Mouse (Mus musculus) heart, adult 8-10 months (tissue): ENCODE results near the gene Olfr360. TPM values are rescaled to one million over a fixed set of nuclear protein-coding genes. Genes with fewer than 3 reads are reported as not detected.
"Not testable (repeated sequence)": the region's sequence is repeated elsewhere in the genome, so short reads cannot be mapped to it uniquely, and the experiment has no call there.

Source experiments
- DNase-seq: peaks from one replicate; pipeline ENCODE4 v3.0.0; 2022; ENCODE audit warnings: low spot score
- total RNA-seq, 4 experiments: library from RNA; stranded (reverse); gene quantifications; 2 replicates each; pipeline ENCODE4 v1.2.4; 2022

Olfr360 gene
- not detected for total RNA-seq

DNA sequence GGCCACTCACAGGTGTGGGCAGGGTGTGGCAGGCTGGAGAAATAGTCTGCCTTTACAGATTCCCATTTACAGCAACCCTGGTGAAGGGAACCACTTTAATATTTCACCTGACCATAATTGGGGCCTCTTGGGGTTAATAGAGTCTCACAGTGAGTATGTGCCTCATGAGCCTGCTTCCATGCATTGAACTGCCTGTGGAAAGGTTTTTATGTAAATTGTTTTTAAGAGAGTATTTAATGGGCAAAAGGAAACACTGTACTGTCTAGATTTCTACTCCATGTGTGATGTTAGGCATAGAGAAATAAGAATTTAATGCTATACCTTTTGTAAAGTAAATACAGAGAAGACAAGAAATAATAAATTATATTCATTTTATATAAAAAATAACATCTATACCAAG, at the start of gene Olfr360:
TSS of gene Olfr360 (plus strand) at position 301 of the 400 bp plus-strand sequence.
- no peak for DNase-seq

DNA sequence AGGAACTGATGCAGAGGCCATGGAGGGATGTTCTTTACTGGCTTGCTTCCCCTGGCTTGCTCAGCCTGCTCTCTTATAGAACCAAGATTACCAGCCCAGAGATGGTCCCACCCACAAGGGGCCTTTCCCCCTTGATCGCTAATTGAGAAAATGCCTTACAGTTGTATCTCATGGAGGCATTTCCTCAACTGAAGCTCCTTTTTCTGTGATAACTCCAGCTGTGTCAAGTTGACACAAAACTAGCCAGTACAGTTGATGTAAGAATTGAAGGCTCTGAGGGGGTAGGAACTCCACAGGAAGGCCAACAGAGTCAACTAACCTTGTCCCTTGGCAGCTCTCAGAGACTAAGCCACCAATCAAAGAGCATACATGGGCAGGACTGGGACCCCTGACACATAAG, 23.6 kb downstream of the Olfr360 start, which contains the start of gene Olfr361:
TSS of gene Olfr361 (minus strand) at position 101 of the 400 bp plus-strand sequence.
- DNase-seq: not testable (repeated sequence)

DNA sequence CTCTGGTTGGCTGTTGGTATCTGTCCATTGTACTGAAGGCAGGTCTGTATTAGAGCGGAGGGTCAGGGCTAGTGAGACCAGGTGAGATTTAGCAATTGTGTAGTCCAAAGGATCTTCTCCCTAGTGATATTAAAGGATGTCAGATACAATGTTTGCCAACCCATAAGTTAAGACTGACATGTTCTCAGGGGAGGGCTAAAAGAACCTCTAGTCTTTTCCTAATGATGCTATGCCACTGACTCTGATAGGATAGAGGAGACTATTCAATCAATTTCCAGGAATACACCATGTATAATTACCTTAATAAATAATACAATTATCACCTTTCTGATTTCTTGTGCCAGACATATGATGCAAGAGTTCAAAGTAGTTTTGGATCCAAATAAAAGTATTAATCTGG, 52.3 kb downstream of the Olfr360 start, which contains the start of gene Olfr362:
TSS of gene Olfr362 (minus strand) at position 101 of the 400 bp plus-strand sequence.
- no peak for DNase-seq

Other genes starting within 250 kb of the Olfr360 start
- gene Olfr3, start 248.7 kb upstream of the Olfr360 start, total RNA-seq: not detected
- gene Olfr350, start 219.4 kb upstream of the Olfr360 start, total RNA-seq: not detected
- gene Olfr351, start 203.1 kb upstream of the Olfr360 start, total RNA-seq: not detected
- not detected for gene Olfr352, start 197.3 kb upstream of the Olfr360 start, total RNA-seq
- not detected for gene Olfr353, start 172.8 kb upstream of the Olfr360 start, total RNA-seq
- gene Olfr354, start 160.1 kb upstream of the Olfr360 start, total RNA-seq: not detected
- not detected for gene Olfr355, start 136.8 kb upstream of the Olfr360 start, total RNA-seq
- gene Olfr356, start 128.6 kb upstream of the Olfr360 start, total RNA-seq: not detected
- not detected for gene Olfr357, start 71.9 kb upstream of the Olfr360 start, total RNA-seq
- gene Olfr358, start 56.4 kb upstream of the Olfr360 start, total RNA-seq: not detected
- not detected for gene Olfr361, start 23.5 kb downstream of the Olfr360 start, total RNA-seq
- gene Olfr362, start 52.2 kb downstream of the Olfr360 start, total RNA-seq: not detected
- gene Olfr364-ps1, start 73.6 kb downstream of the Olfr360 start, total RNA-seq: not detected
- not detected for gene Olfr365, start 122.5 kb downstream of the Olfr360 start, total RNA-seq
- gene Olfr366, start 145.8 kb downstream of the Olfr360 start, total RNA-seq: not detected